Mouse (Mus musculus) heart, adult 2 months (tissue): Measurements from ENCODE around the gene Ebf1. TPM values are rescaled to one million over a fixed set of nuclear protein-coding genes. Genes with fewer than 3 reads are reported as not detected.

ENCODE experiments used
- DNase-seq, 2 experiments: peaks; one replicate each; pipeline ENCODE4 v3.0.0; 2021
- H3K27ac ChIP-seq: fragments of 200-600 bp; 2 replicates; pipeline ENCODE4 v1.8.1; 2022
- H3K27me3 ChIP-seq: fragments of 200-500 bp; 2 replicates; pipeline ENCODE4 v1.6.1; 2012; ENCODE audit warnings: mild to moderate bottlenecking, low read length, inconsistent platforms, mixed read lengths; ENCODE audit not compliant: control insufficient read depth, insufficient read depth
- H3K36me3 ChIP-seq: fragments of 200-500 bp; 2 replicates; pipeline ENCODE4 v1.6.1; 2012; ENCODE audit warnings: low read length, inconsistent platforms; ENCODE audit not compliant: control insufficient read depth, insufficient read depth
- H3K4me1 ChIP-seq: fragments of 200-500 bp; 2 replicates; pipeline ENCODE4 v1.6.1; 2011; ENCODE audit warnings: low read length; ENCODE audit not compliant: control insufficient read depth, insufficient read depth
- H3K4me3 ChIP-seq: fragments of 200-600 bp; 2 replicates; pipeline ENCODE4 v1.8.1; 2022
- H3K79me2 ChIP-seq: fragments of 200-500 bp; replicated peaks from 2 replicates; pipeline ENCODE4 v1.6.1; 2012; ENCODE audit warnings: mild to moderate bottlenecking, inconsistent platforms, low read length, moderate library complexity, mixed read lengths; ENCODE audit not compliant: control insufficient read depth, insufficient read depth
- H3K9ac ChIP-seq: fragments of 200-500 bp; 2 replicates; pipeline ENCODE4 v1.6.1; 2012; ENCODE audit warnings: low read depth, mild to moderate bottlenecking, control low read depth, inconsistent platforms, low read length, mixed read lengths
- CTCF ChIP-seq: fragments of 200-600 bp; IDR thresholded peaks from 2 replicates; pipeline ENCODE4 v1.8.1; 2022; ENCODE audit warnings: antibody characterized with exemption, mild to moderate bottlenecking, moderate library complexity
- EP300 ChIP-seq: fragments of 200-500 bp; IDR thresholded peaks from 2 replicates; pipeline ENCODE4 v1.6.1; 2011; ENCODE audit warnings: low read depth, low read length, control low read depth; ENCODE audit not compliant: insufficient read depth
- POLR2A ChIP-seq: fragments of 200-500 bp; IDR thresholded peaks from 2 replicates; pipeline ENCODE4 v1.6.1; 2011; ENCODE audit warnings: mild to moderate bottlenecking, low read depth, low read length, control low read depth; ENCODE audit not compliant: insufficient read depth
- WGBS: fragments of 180-500 bp; shearing (Covaris S2); methylation state at CpG from one replicate; pipeline ENCODE4 v1.1.7; 2018; 5-methylcytosine and 5-hydroxymethylcytosine counted together
- intact Hi-C: fragments of 180-260 bp; cut with DNase I; formaldehyde crosslinking; loops from one replicate; pipeline ENCODE4 v1.15.1; 2025
- polyA plus RNA-seq: library from polyadenylated mRNA; depleted of rRNA; stranded (reverse); fragments of >200 nt; gene quantifications from 2 replicates; pipeline ENCODE4 v1.2.3, GENCODE M21; 2012
- total RNA-seq, 2 experiments: library from RNA; stranded (reverse); gene quantifications; 2 replicates each; pipeline ENCODE4 v1.2.3; 2021

The Ebf1 gene
- total and polyA plus RNA-seq, 3 experiments, result 11.4 to 13.6 (median 12.2) TPM

DNA sequence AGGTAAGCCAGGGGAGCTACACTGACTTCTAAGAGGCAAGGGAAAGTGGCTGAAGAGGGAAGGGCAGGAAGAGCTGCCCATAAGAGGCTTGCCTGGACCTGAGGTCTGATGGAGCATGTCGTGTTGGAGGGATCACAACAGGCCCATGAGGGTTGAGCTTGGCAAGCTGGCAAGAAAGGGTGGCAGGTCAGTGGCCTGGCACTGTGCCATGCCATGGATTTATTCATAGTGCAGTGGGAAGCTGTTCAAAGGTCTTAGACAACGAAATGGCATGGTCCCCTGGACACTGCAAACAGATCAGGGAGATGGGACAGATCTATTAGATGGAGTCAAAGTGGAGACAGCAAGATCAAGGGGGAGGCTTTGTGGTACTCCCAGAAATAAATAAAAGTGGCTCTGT lies 24.4 kb downstream of the Ebf1 start:
- H3K9ac ChIP-seq, result no peak overlapping the region
- H3K4me3 ChIP-seq, result no peak overlapping the region
- no peaks in the 10 kb centered on the region for H3K27me3 ChIP-seq
- intact Hi-C loops, result no loop called here
- DNase-seq, result no peak
- TF ChIP-seq CTCF (no peak), EP300 (no peak), POLR2A (no peak)
- peaks cover 9% of the 10 kb centered on the region for H3K36me3 ChIP-seq
- WGBS, result 34% methylated on average over 2 of the region's 2 CpGs
- H3K27ac ChIP-seq, result no peak overlapping the region
- no peaks in the 10 kb centered on the region for H3K79me2 ChIP-seq
- no peaks in the 10 kb centered on the region; the same call in 1 of the 2 replicates for H3K4me1 ChIP-seq

DNA sequence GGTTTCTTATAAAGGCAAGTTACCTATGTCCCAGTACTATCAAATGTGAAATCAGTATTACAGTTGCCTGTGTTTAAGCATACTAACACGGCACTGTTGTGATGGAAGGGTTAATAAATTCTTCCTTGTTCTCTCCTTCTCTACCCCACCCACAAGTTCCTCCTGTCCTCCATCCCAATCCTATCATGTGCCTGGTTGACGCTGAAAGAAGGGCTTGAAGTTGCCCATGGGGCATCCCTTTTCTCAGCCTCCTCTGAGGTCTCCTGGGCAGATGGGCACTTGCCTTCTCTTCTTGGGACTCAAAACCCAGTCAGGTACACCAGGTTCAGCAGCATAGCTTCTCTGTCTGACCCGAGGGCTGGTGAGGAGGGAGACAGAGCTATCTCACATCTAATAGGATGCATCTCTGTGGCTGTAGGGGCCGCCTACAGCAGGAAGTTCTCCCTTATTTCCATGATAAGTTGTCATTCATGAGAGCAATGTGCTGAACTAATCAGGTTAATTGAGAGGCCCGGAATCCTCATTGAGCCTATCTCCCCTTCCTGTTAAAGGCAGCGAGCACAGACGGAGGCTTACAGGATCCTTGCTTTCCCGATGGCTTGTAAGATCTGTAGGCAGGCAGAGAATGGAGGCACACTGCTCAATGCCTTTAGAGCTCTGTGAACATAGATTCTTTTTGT lies 37.4 kb downstream of the Ebf1 start:
- 40% methylated on average over 8 of the region's 8 CpGs for WGBS
- no peak overlapping the region for H3K4me3 ChIP-seq
- H3K4me1 ChIP-seq, result peaks cover 2% of the 10 kb centered on the region; the same call in 1 of the 2 replicates
- DNase-seq, result no peak
- no peaks in the 10 kb centered on the region for H3K79me2 ChIP-seq
- H3K36me3 ChIP-seq, result peaks cover 5% of the 10 kb centered on the region; the same call in 1 of the 2 replicates
- intact Hi-C loops, result no loop called here
- no peaks in the 10 kb centered on the region for H3K27me3 ChIP-seq
- no peak overlapping the region for H3K27ac ChIP-seq
- H3K9ac ChIP-seq, result no peak overlapping the region
- no peak for TF ChIP-seq POLR2A
- no peak for TF ChIP-seq EP300
- TF ChIP-seq CTCF, result no peak

DNA sequence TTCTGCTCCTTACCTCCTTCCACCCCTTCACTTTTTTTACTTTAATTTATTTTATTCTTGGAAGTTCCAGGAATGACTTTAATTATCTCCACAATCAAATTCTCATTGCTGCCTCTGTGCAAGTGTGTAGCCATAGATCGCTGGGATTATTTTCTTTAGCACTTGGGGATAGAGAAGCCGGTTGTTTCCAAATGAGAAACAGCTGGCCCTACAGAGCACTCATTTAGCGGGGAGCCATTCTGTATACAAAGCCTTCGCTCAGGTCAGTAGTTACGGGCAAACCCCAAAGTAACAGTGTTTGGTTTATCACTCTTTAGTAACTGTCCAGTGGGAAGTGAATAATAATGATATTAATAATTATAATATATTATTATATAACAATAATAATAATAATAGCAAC lies 38.4 kb downstream of the Ebf1 start:
- Histone ChIP-seq H3K4me3 (no peak overlapping the region), H3K27me3 (no peaks in the 10 kb centered on the region), H3K4me1 (peaks cover 2% of the 10 kb centered on the region; the same call in 1 of the 2 replicates), H3K9ac (no peak overlapping the region), H3K79me2 (no peaks in the 10 kb centered on the region), H3K36me3 (peaks cover 5% of the 10 kb centered on the region; the same call in 1 of the 2 replicates), H3K27ac (no peak overlapping the region)
- DNase-seq, result no peak
- TF ChIP-seq POLR2A (no peak), CTCF (no peak), EP300 (no peak)
- 81% methylated on average over 5 of the region's 5 CpGs for WGBS
- intact Hi-C loops, result no loop called here

DNA sequence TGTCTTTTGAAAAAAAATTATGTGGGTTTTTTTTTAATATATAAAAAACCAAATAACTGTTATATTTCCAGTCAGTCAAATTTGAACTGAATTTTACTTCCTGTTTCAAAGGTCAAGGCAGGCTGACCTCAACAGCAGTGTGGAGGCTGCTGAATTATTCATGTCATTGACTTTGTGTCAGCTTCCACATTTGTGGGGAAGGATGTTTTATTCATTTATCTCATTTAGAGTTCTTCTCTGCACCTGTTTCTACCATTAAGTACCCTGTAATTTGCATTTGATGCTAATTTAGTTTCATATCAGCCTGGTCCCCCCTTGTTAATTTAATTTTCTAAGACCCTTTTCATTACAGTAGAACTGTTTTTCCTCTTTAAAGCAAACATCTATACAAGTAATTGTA lies 39.8 kb downstream of the Ebf1 start:
- Histone ChIP-seq H3K27ac (no peak overlapping the region), H3K36me3 (peaks cover 9% of the 10 kb centered on the region), H3K9ac (no peak overlapping the region), H3K4me1 (peaks cover 12% of the 10 kb centered on the region), H3K79me2 (no peaks in the 10 kb centered on the region; the same call in 1 of the 2 replicates), H3K4me3 (no peak overlapping the region), H3K27me3 (no peaks in the 10 kb centered on the region)
- TF ChIP-seq EP300 (no peak), CTCF (no peak), POLR2A (no peak)
- DNase-seq, result no peak
- intact Hi-C loops, result no loop called here

DNA sequence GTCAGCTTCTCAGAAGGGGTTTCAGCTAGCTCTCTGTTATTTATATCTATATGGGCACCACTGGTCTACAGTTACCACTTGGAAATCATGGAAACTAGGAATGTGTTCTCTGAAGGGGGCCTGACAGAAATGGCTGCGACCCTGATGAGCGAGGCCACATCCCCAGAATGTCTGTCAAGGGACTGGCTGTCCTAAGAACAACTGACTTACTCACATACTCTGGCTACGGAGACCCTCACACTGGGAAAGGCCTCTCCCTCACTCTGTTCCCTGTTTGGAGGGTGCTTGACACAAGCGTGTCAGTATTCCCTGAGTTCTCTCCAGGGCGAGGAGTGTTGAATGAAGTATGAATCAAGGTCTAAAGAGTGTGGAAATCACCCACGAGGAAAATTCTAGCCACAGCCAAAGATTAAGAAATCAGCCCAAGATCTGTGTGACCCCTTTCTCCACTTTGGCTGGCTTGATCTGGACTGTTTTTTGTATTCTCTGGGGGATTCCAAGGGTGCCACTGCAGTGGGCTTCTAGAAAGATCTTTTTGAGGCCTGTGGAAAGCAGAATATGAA lies 40.8 kb downstream of the Ebf1 start:
- no peak overlapping the region for H3K27ac ChIP-seq
- no peaks in the 10 kb centered on the region for H3K27me3 ChIP-seq

DNA sequence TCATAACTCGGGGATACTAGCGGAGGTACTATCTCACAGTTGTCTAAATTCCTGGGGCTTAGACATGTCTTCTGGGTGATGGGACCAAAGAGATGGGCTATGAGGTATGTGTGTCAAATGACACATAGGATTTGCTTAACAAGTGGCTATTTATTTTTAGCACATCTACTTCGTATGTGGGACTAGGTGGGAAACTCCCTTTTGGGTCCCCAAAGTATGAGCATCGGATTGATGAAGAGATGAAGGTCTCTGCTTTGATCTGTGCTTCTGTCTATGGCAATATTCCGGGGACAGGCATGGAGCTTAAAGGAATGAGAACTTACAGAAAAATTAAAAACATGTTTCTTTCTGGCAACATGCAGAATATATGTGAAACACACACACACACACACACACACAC lies 44.8 kb downstream of the Ebf1 start:
- no peak for TF ChIP-seq EP300
- no peak for TF ChIP-seq POLR2A
- intact Hi-C loops, result loop anchor here (5.0 kb wide), 1 partner anchor 40 kb away; no protein-coding TSS in a partner anchor
- Histone ChIP-seq H3K9ac (no peak overlapping the region), H3K4me1 (peaks cover 16% of the 10 kb centered on the region), H3K36me3 (peaks cover 20% of the 10 kb centered on the region), H3K27ac (no peak overlapping the region), H3K4me3 (no peak overlapping the region), H3K79me2 (no peaks in the 10 kb centered on the region; the same call in 1 of the 2 replicates), H3K27me3 (no peaks in the 10 kb centered on the region)
- WGBS, result 69% methylated on average over 5 of the region's 5 CpGs
- no peak for DNase-seq

More for the DNA sequence above, 40.8 kb downstream of the Ebf1 start:
- Histone ChIP-seq H3K4me1 (peaks cover 12% of the 10 kb centered on the region), H3K4me3 (no peak overlapping the region), H3K9ac (no peak overlapping the region), H3K79me2 (no peaks in the 10 kb centered on the region; the same call in 1 of the 2 replicates), H3K36me3 (peaks cover 9% of the 10 kb centered on the region)
- TF ChIP-seq POLR2A (no peak), EP300 (no peak), CTCF (no peak)
- WGBS, result 63% methylated on average over 6 of the region's 6 CpGs
- no peak for DNase-seq
- intact Hi-C loops, result no loop called here
